Mouse (Mus musculus) liver, postnatal 0 days (tissue): ENCODE measurements around the gene Esrra.
A peak's percentile ranks its signal among the peaks of the same experiment; 100 is the strongest.

Experiments
- CTCF ChIP-seq: sonication (generic); IDR thresholded peaks from 2 replicates; pipeline ENCODE4 v1.5.1; 2016; ENCODE audit warnings: antibody characterized with exemption, low read depth
- EP300 ChIP-seq: IDR thresholded peaks from 2 replicates; pipeline ENCODE4 v1.6.1; 2016; ENCODE audit warnings: antibody characterized with exemption, low read depth, mild to moderate bottlenecking

- TF ChIP-seq CTCF = no peak
- peak; percentile 62 for TF ChIP-seq EP300
Measured at GRCm38 (mm10) chr19:6951381-6951968, 29.9 kb upstream of the Esrra start.
